Mouse (Mus musculus): ENCODE results near the gene Spns3. TPM values are rescaled to one million over a fixed set of nuclear protein-coding genes. Genes with fewer than 3 reads are reported as not detected.
A peak's percentile ranks its signal among the peaks of the same experiment; 100 is the strongest.

Gene Spns3
- total and polyA plus RNA-seq, 2 experiments from 2014 or later = 0.04 TPM; not detected in 1

GRCm38 (mm10) chr11:72521598-72522541 lies 28.4 kb downstream of the Spns3 start:
- no peak overlapping the region for H3K27ac ChIP-seq (ENCODE audit: low read depth)
- 61% methylated on average over 5 of the region's 5 CpGs for WGBS

GRCm38 (mm10) chr11:72519895-72520294 lies 30.4 kb downstream of the Spns3 start:
- H3K27ac ChIP-seq (ENCODE audit: low read depth) = no peak overlapping the region; the same call in 1 of the 2 replicates
- DNase-seq (ENCODE audit: low spot score) (no peak), ATAC-seq (ENCODE audit: insufficient read depth, low read depth) (no peak)
- TF ChIP-seq EP300 (IDR thresholded peaks at IDR 0.05; ENCODE audit: low read depth) (no peak), CTCF (IDR thresholded peaks at IDR 0.05; ENCODE audit: low read depth) (no peak)
- WGBS = 47% methylated on average over 3 of the region's 3 CpGs
- no peak overlapping the region for H3K4me3 ChIP-seq (ENCODE audit: low read depth, low read length)
- H3K9ac ChIP-seq (replicated peaks; ENCODE audit: low read depth, low read length) = no peak overlapping the region
- H3K36me3 ChIP-seq (replicated peaks; ENCODE audit: control insufficient read depth, insufficient read depth, low read length) = no peaks in the 10 kb centered on the region
- H3K27me3 ChIP-seq (ENCODE audit: control insufficient read depth, insufficient read depth, low read length) = no peaks in the 10 kb centered on the region
- H3K4me2 ChIP-seq (ENCODE audit: low read depth, low read length) = no peak overlapping the region
- 0 out of 2 replicates have a peak, but pooled peaks cover 8% of the 10 kb centered on the region for H3K4me1 ChIP-seq (ENCODE audit: control insufficient read depth, insufficient read depth)
- no peaks in the 10 kb centered on the region for H3K9me3 ChIP-seq (replicated peaks; ENCODE audit: control insufficient read depth, low read length)

More at GRCm38 (mm10) chr11:72521598-72522541, 28.4 kb downstream of the Spns3 start:
- no peak for TF ChIP-seq CTCF (IDR thresholded peaks at IDR 0.05; ENCODE audit: low read depth)
- TF ChIP-seq EP300 (IDR thresholded peaks at IDR 0.05; ENCODE audit: low read depth) = no peak
- no peaks in the 10 kb centered on the region for H3K36me3 ChIP-seq (replicated peaks; ENCODE audit: control insufficient read depth, insufficient read depth, low read length)
- H3K9ac ChIP-seq (replicated peaks; ENCODE audit: low read depth, low read length) = no peak overlapping the region
- no peak for DNase-seq (ENCODE audit: low spot score)
- H3K9me3 ChIP-seq (replicated peaks; ENCODE audit: control insufficient read depth, low read length) = no peaks in the 10 kb centered on the region
- H3K4me1 ChIP-seq (ENCODE audit: control insufficient read depth, insufficient read depth) = 0 out of 2 replicates have a peak, but pooled peaks cover 8% of the 10 kb centered on the region
- no peak overlapping the region for H3K4me2 ChIP-seq (ENCODE audit: low read depth, low read length)
- no peak overlapping the region for H3K4me3 ChIP-seq (ENCODE audit: low read depth, low read length)
- ATAC-seq (ENCODE audit: insufficient read depth, low read depth) = no peak
- no peaks in the 10 kb centered on the region for H3K27me3 ChIP-seq (ENCODE audit: control insufficient read depth, insufficient read depth, low read length)

GRCm38 (mm10) chr11:72519189-72519588 lies 31.1 kb downstream of the Spns3 start:
- Histone ChIP-seq H3K36me3 (replicated peaks; ENCODE audit: control insufficient read depth, insufficient read depth, low read length) (no peaks in the 10 kb centered on the region), H3K9ac (replicated peaks; ENCODE audit: low read depth, low read length) (no peak overlapping the region), H3K27ac (ENCODE audit: low read depth) (0 out of 2 replicates have a peak overlapping the region, but pooled peaks have one; percentile 31), H3K27me3 (ENCODE audit: control insufficient read depth, insufficient read depth, low read length) (no peaks in the 10 kb centered on the region), H3K4me1 (ENCODE audit: control insufficient read depth, insufficient read depth) (0 out of 2 replicates have a peak, but pooled peaks cover 8% of the 10 kb centered on the region), H3K4me3 (ENCODE audit: low read depth, low read length) (no peak overlapping the region), H3K4me2 (ENCODE audit: low read depth, low read length) (no peak overlapping the region), H3K9me3 (replicated peaks; ENCODE audit: control insufficient read depth, low read length) (no peaks in the 10 kb centered on the region)
- WGBS = 56% methylated on average over 4 of the region's 4 CpGs
- ATAC-seq (ENCODE audit: insufficient read depth, low read depth) (no peak), DNase-seq (ENCODE audit: low spot score) (no peak)
- TF ChIP-seq EP300 (IDR thresholded peaks at IDR 0.05; ENCODE audit: low read depth) (no peak), CTCF (IDR thresholded peaks at IDR 0.05; ENCODE audit: low read depth) (no peak)

GRCm38 (mm10) chr11:72518449-72518848 lies 31.9 kb downstream of the Spns3 start:
- 47% methylated on average over 2 of the region's 2 CpGs for WGBS
- ATAC-seq (ENCODE audit: insufficient read depth, low read depth) (no peak), DNase-seq (ENCODE audit: low spot score) (no peak)
- no peaks in the 10 kb centered on the region for H3K36me3 ChIP-seq (replicated peaks; ENCODE audit: control insufficient read depth, insufficient read depth, low read length)
- no peak overlapping the region for H3K4me3 ChIP-seq (ENCODE audit: low read depth, low read length)
- H3K27ac ChIP-seq (ENCODE audit: low read depth) = no peak overlapping the region
- no peaks in the 10 kb centered on the region for H3K27me3 ChIP-seq (ENCODE audit: control insufficient read depth, insufficient read depth, low read length)
- TF ChIP-seq CTCF (IDR thresholded peaks at IDR 0.05; ENCODE audit: low read depth) = no peak
- no peak for TF ChIP-seq EP300 (IDR thresholded peaks at IDR 0.05; ENCODE audit: low read depth)
- H3K4me2 ChIP-seq (ENCODE audit: low read depth, low read length) = no peak overlapping the region
- H3K4me1 ChIP-seq (ENCODE audit: control insufficient read depth, insufficient read depth) = 0 out of 2 replicates have a peak, but pooled peaks cover 8% of the 10 kb centered on the region
- no peaks in the 10 kb centered on the region for H3K9me3 ChIP-seq (replicated peaks; ENCODE audit: control insufficient read depth, low read length)
- H3K9ac ChIP-seq (replicated peaks; ENCODE audit: low read depth, low read length) = no peak overlapping the region

- H3K9ac ChIP-seq (replicated peaks; ENCODE audit: low read depth, low read length) = no peak overlapping the region
- 67% methylated on average over 3 of the region's 3 CpGs for WGBS
- H3K4me2 ChIP-seq (ENCODE audit: low read depth, low read length) = no peak overlapping the region
- no peak overlapping the region for H3K27ac ChIP-seq (ENCODE audit: low read depth)
- DNase-seq (ENCODE audit: low spot score) = no peak
- no peak for TF ChIP-seq EP300 (IDR thresholded peaks at IDR 0.05; ENCODE audit: low read depth)
- no peak for TF ChIP-seq CTCF (IDR thresholded peaks at IDR 0.05; ENCODE audit: low read depth)
- no peaks in the 10 kb centered on the region for H3K9me3 ChIP-seq (replicated peaks; ENCODE audit: control insufficient read depth, low read length)
- H3K27me3 ChIP-seq (ENCODE audit: control insufficient read depth, insufficient read depth, low read length) = no peaks in the 10 kb centered on the region
- no peak for ATAC-seq (ENCODE audit: insufficient read depth, low read depth)
- no peaks in the 10 kb centered on the region for H3K4me1 ChIP-seq (ENCODE audit: control insufficient read depth, insufficient read depth)
- H3K4me3 ChIP-seq (ENCODE audit: low read depth, low read length) = no peak overlapping the region
- no peaks in the 10 kb centered on the region for H3K36me3 ChIP-seq (replicated peaks; ENCODE audit: control insufficient read depth, insufficient read depth, low read length)
Measured at GRCm38 (mm10) chr11:72514967-72515366, 35.3 kb downstream of the Spns3 start.

Data from heart, postnatal 0 days (tissue).